Mouse (Mus musculus) lung, embryonic 14.5 days (tissue): Measurements from ENCODE around the gene Map3k12. TPM values are rescaled to one million over a fixed set of nuclear protein-coding genes. Genes with fewer than 3 reads are reported as not detected.

Experiments
- ATAC-seq: fragments of 200-750 bp; cut with Nextera tagmentation; 2 replicates; pipeline ENCODE4 v1.8.0; 2017; ENCODE audit warnings: mild to moderate bottlenecking, moderate TSS enrichment, moderate library complexity; ENCODE audit not compliant: insufficient read depth
- DNase-seq: peaks from one replicate; pipeline ENCODE4 v3.0.0-alpha.2; 2015
- H3K27ac ChIP-seq: fragments of 300-500 bp; sonication (generic); 2 replicates; pipeline ENCODE4 v1.5.1; 2014; ENCODE audit warnings: low read depth, mild to moderate bottlenecking, moderate library complexity
- H3K27me3 ChIP-seq: fragments of 300-500 bp; sonication (generic); 2 replicates; pipeline ENCODE4 v1.6.1; 2014; ENCODE audit warnings: low read length, control low read depth; ENCODE audit not compliant: insufficient read depth
- H3K36me3 ChIP-seq: fragments of 300-500 bp; sonication (generic); 2 replicates; pipeline ENCODE4 v1.6.1; 2014; ENCODE audit warnings: control low read depth; ENCODE audit not compliant: insufficient read depth
- H3K4me1 ChIP-seq: fragments of 300-500 bp; sonication (generic); 2 replicates; pipeline ENCODE4 v1.6.1; 2014; ENCODE audit warnings: antibody characterized with exemption, control low read depth; ENCODE audit not compliant: insufficient read depth
- H3K4me2 ChIP-seq: fragments of 300-500 bp; sonication (generic); 2 replicates; pipeline ENCODE4 v1.6.1; 2014; ENCODE audit warnings: mild to moderate bottlenecking
- H3K4me3 ChIP-seq: fragments of 300-500 bp; sonication (generic); 2 replicates; pipeline ENCODE4 v1.5.1; 2014; ENCODE audit warnings: low read depth, low read length
- H3K9ac ChIP-seq: fragments of 300-500 bp; sonication (generic); 2 replicates; pipeline ENCODE4 v1.6.1; 2014
- H3K9me3 ChIP-seq: fragments of 300-500 bp; sonication (generic); 2 replicates; pipeline ENCODE4 v1.6.1; 2016; ENCODE audit warnings: low read depth, low read length, control low read depth
- CTCF ChIP-seq: IDR thresholded peaks from 2 replicates; pipeline ENCODE4 v1.5.1; 2016; ENCODE audit warnings: antibody characterized with exemption, low read depth
- WGBS: fragments of 180-500 bp; shearing (Covaris S2); extraction: QIAGEN DNeasy Blood & Tissue Kit; methylation state at CpG from one replicate; pipeline ENCODE4 v1.1.7; 2014; 5-methylcytosine and 5-hydroxymethylcytosine counted together
- polyA plus RNA-seq: library from polyadenylated mRNA; unstranded; fragments of >200 nt; fragmentation: Nextera tagmentation; extraction: Ambion mirVana; gene quantifications from 2 replicates; pipeline ENCODE4 v1.2.1, GENCODE M21; 2014

Map3k12 gene
- polyA plus RNA-seq, 1 experiment from 2014 or later, result 13.2 TPM

DNA sequence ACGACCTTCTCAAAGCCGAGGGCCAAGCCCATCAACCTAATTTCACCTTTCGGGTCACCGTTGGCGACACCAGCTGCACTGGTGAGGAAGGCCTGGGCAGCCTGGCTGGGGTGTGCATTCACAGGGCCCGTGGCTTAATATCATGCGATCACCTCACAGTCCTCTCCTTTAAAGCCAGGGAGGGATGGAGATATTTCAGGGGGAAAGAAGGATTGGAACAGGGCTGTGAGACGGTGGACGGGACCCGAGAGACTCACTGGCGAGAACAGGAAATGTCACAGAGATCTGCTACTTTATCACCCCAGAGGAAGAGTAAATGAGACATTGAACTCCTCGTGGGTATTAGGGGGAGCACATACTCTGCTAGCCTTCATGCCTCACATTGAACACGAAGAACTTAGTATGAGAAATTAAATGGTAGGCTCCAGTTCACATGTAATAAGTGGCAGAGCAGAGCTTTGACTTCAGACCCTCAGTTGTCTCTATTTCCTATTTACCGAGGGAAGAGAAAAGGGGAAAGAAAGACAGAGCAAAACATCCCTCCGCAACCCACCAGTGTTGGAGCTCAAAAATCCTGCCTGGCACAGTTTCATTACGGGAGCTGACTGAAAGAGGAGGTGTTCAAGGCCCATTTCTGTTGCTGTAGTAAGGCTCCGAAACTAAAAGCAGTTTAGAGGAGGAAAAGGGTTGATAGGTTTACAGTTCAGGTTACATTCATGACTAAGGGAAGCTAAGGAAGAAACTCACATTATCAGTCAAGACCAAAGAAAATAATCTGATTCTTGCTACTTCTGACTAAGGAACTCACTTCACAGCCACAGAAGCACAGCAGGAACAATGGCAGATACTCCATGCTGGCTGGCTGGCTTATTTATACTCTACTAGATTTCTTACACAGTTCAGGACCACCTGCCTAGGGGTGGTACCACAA lies 2.6 kb upstream of the Map3k12 start:
- Histone ChIP-seq H3K27me3 (no peaks in the 10 kb centered on the region), H3K4me2 (peak overlapping the region; percentile 91), H3K27ac (peak overlapping the region; percentile 99), H3K36me3 (peaks cover 39% of the 10 kb centered on the region), H3K9me3 (no peaks in the 10 kb centered on the region), H3K9ac (peak overlapping the region; percentile 74), H3K4me3 (peak overlapping the region; percentile 67), H3K4me1 (peaks cover 10% of the 10 kb centered on the region)
- 49% methylated on average over 17 of the region's 17 CpGs for WGBS
- ATAC-seq (no peak), DNase-seq (no peak)
- no peak for TF ChIP-seq CTCF

- no peak for TF ChIP-seq CTCF
- H3K9ac ChIP-seq, result peak overlapping the region; percentile 74
- ATAC-seq, result no peak; the same call in 1 of the 2 replicates
- H3K27ac ChIP-seq, result peak overlapping the region; percentile 99
- no peak for DNase-seq
- peaks cover 33% of the 10 kb centered on the region for H3K36me3 ChIP-seq
- no peaks in the 10 kb centered on the region for H3K9me3 ChIP-seq
- H3K4me2 ChIP-seq, result peak overlapping the region; percentile 91
- peaks cover 10% of the 10 kb centered on the region for H3K4me1 ChIP-seq
- H3K27me3 ChIP-seq, result no peaks in the 10 kb centered on the region
- H3K4me3 ChIP-seq, result peak overlapping the region; percentile 67
- WGBS, result 8% methylated on average over 9 of the region's 9 CpGs
Observed at GRCm38 (mm10) chr15:102518859-102519201, 2.0 kb upstream of the Map3k12 start.

GRCm38 (mm10) chr15:102517976-102518858 lies 1.4 kb upstream of the Map3k12 start, which contains the start of gene Tarbp2:
Gene Tarbp2 (plus strand): TSS chr15:102518192.
- no peak for TF ChIP-seq CTCF
- Histone ChIP-seq H3K4me1 (peaks cover 10% of the 10 kb centered on the region), H3K4me3 (peak within 1 kb of the TSS; percentile 67), H3K27me3 (no peaks in the 10 kb centered on the region), H3K9me3 (no peaks in the 10 kb centered on the region), H3K9ac (peak within 1 kb of the TSS; percentile 74), H3K4me2 (peak within 1 kb of the TSS; percentile 91), H3K27ac (peak within 1 kb of the TSS; percentile 99), H3K36me3 (peaks cover 31% of the 10 kb centered on the region)
- ATAC-seq (peak; percentile 90), DNase-seq (peak; percentile 100)
- under 1% methylated on average over 59 of the region's 60 CpGs for WGBS

DNA sequence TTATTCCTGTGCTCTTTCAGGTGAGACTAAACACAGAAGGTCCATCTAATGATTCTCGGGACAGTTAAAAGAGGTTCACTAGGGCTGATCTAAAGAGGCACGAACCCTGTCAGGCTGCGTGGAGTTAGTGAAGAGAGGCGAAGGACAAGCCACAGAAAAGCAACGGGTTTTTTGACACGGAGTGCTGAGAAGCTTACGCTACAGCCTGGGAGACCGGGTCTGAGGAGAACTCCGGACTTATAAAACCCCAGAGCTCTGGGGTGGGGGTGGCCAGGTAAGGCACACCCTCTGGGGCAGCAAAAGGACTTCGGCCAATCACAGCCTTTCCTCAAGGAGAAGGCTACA lies 739 bp upstream of the Map3k12 start:
- Histone ChIP-seq H3K4me2 (peak overlapping the region; percentile 91), H3K27ac (peak overlapping the region; percentile 99), H3K4me1 (peaks cover 10% of the 10 kb centered on the region), H3K27me3 (no peaks in the 10 kb centered on the region), H3K4me3 (peak overlapping the region; percentile 67), H3K9ac (peak overlapping the region; percentile 72), H3K36me3 (peaks cover 25% of the 10 kb centered on the region), H3K9me3 (no peaks in the 10 kb centered on the region)
- no peak for DNase-seq
- under 1% methylated on average over 10 of the region's 10 CpGs for WGBS
- no peak for TF ChIP-seq CTCF
- ATAC-seq, result no peak

GRCm38 (mm10) chr15:102516293-102516692 lies 571 bp downstream of the Map3k12 start:
- 1% methylated on average over 12 of the region's 12 CpGs for WGBS
- Histone ChIP-seq H3K9ac (peak overlapping the region; percentile 72), H3K4me3 (peak overlapping the region; percentile 67), H3K27me3 (no peaks in the 10 kb centered on the region), H3K27ac (peak overlapping the region; percentile 99), H3K4me2 (peak overlapping the region; percentile 91), H3K4me1 (peaks cover 12% of the 10 kb centered on the region), H3K9me3 (no peaks in the 10 kb centered on the region), H3K36me3 (peaks cover 12% of the 10 kb centered on the region)
- peak; percentile 21; the same call in 1 of the 2 replicates for TF ChIP-seq CTCF
- no peak for DNase-seq
- no peak; the same call in 1 of the 2 replicates for ATAC-seq

- Histone ChIP-seq H3K36me3 (peaks cover 7% of the 10 kb centered on the region; the same call in 1 of the 2 replicates), H3K4me1 (peaks cover 15% of the 10 kb centered on the region), H3K9me3 (no peaks in the 10 kb centered on the region), H3K4me3 (peak overlapping the region; percentile 67), H3K4me2 (peak overlapping the region; percentile 91), H3K27ac (0 out of 2 replicates have a peak overlapping the region, but pooled peaks have one; percentile 42), H3K9ac (peak overlapping the region; percentile 72), H3K27me3 (no peaks in the 10 kb centered on the region)
- ATAC-seq (no peak), DNase-seq (no peak)
- WGBS, result 37% methylated on average over 4 of the region's 4 CpGs
- TF ChIP-seq CTCF, result no peak
Observed at GRCm38 (mm10) chr15:102515791-102516190, 1.1 kb downstream of the Map3k12 start.
